Mouse (Mus musculus) heart, embryonic 14.5 days (tissue): ENCODE measurements around the gene Faim. TPM values are rescaled to one million over a fixed set of nuclear protein-coding genes. Genes with fewer than 3 reads are reported as not detected.

Experiments used
- ATAC-seq: fragments of 200-750 bp; cut with Nextera tagmentation; 2 replicates; pipeline ENCODE4 v1.8.0; 2017; ENCODE audit warnings: low read depth, moderate TSS enrichment; ENCODE audit not compliant: insufficient number of reproducible peaks, insufficient read depth, low FRiP score
- H3K27ac ChIP-seq, 2 experiments: fragments of 200-500 bp in 1 of 2; fragments of 300-500 bp in 1 of 2; sonication (generic) in 1 of 2; replicated peaks in 1 of 2; 2 replicates each; pipeline ENCODE4 v1.5.1; 2012 to 2014; ENCODE audit warnings: low read depth in 2 of 2, low read length in 2 of 2, control low read depth in 1 of 2, mild to moderate bottlenecking in 1 of 2, mixed read lengths in 1 of 2; ENCODE audit not compliant: control insufficient read depth in 1 of 2, insufficient read depth in 1 of 2
- H3K27me3 ChIP-seq: fragments of 300-500 bp; sonication (generic); 2 replicates; pipeline ENCODE4 v1.6.1; 2014; ENCODE audit warnings: mild to moderate bottlenecking, low read length, control low read depth; ENCODE audit not compliant: control insufficient read depth, insufficient read depth
- H3K36me3 ChIP-seq: fragments of 300-500 bp; sonication (generic); 2 replicates; pipeline ENCODE4 v1.6.1; 2014; ENCODE audit warnings: mild to moderate bottlenecking, control low read depth, low read length, mixed read lengths; ENCODE audit not compliant: control insufficient read depth, insufficient read depth
- H3K4me1 ChIP-seq, 2 experiments: fragments of 200-500 bp in 1 of 2; fragments of 300-500 bp in 1 of 2; sonication (generic) in 1 of 2; 2 replicates each; pipeline ENCODE4 v1.6.1; 2012 to 2014; ENCODE audit warnings: low read length in 2 of 2, control low read depth in 1 of 2, mixed read lengths in 1 of 2; ENCODE audit not compliant: control insufficient read depth in 2 of 2, insufficient read depth in 2 of 2
- H3K4me2 ChIP-seq: fragments of 300-500 bp; sonication (generic); 2 replicates; pipeline ENCODE4 v1.6.1; 2014; ENCODE audit warnings: mild to moderate bottlenecking, low read length
- H3K4me3 ChIP-seq, 2 experiments: fragments of 200-500 bp in 1 of 2; fragments of 300-500 bp in 1 of 2; sonication (generic) in 1 of 2; 2 replicates each; pipeline ENCODE4 v1.5.1; 2012 to 2014; ENCODE audit warnings: low read length in 2 of 2, mild to moderate bottlenecking in 2 of 2, control low read depth in 1 of 2, low read depth in 1 of 2, moderate library complexity in 1 of 2; ENCODE audit not compliant: control insufficient read depth in 1 of 2, insufficient read depth in 1 of 2
- H3K9ac ChIP-seq: fragments of 300-500 bp; sonication (generic); 2 replicates; pipeline ENCODE4 v1.6.1; 2014; ENCODE audit warnings: mild to moderate bottlenecking, low read length
- H3K9me3 ChIP-seq: fragments of 300-500 bp; sonication (generic); 2 replicates; pipeline ENCODE4 v1.6.1; 2016; ENCODE audit warnings: low read length, control low read depth; ENCODE audit not compliant: control insufficient read depth
- WGBS: fragments of 180-500 bp; shearing (Covaris S2); extraction: QIAGEN DNeasy Blood & Tissue Kit; methylation state at CpG from one replicate; pipeline ENCODE4 v1.1.7; 2014; 5-methylcytosine and 5-hydroxymethylcytosine counted together
- polyA plus RNA-seq: library from polyadenylated mRNA; unstranded; fragments of >200 nt; fragmentation: Nextera tagmentation; extraction: Ambion mirVana; gene quantifications from 2 replicates; pipeline ENCODE4 v1.2.1, GENCODE M21; 2014

The Faim gene
- polyA plus RNA-seq, 1 experiment from 2014 or later, result 32.3 TPM

DNA sequence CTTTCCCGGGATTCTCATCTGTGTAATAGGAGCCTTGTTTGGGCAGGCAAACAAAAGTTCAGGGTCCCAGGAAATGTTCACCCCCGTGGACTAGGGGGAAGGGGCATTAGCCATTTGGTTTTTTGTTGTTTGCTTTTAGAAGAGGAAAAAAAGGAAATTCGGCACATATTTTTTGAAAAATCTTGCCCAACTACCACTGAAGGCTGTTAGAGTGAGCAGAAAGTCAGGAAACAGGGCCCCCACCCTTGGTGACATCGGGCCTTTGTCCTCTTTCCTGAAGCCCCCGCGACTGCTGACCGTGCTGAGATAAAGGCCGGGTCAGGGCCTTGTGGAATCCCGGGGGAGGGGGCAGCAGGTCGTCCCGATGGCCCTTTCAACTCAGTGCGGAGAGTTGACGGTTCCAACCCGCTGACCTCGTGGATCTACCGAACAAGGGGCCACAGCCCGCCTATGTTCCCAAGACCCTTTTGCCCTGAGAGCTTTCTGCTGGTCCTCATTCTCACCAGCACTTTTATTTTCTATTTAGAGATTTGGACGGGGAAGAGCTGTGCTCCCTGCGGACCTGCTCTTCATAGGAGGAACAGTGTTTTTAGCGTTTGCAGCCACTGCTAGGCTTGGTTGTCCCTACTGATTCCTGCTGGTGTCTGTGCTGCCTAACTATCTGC, 23.6 kb upstream of the Faim start:
- Histone ChIP-seq H3K4me1 (peaks cover 0 to 2% of the 10 kb centered on the region in 2 experiments; a peak in 1 of 4 replicates), H3K27ac (no peak overlapping the region), H3K36me3 (no peaks in the 10 kb centered on the region), H3K9ac (no peak overlapping the region), H3K4me3 (no peak overlapping the region), H3K9me3 (no peaks in the 10 kb centered on the region), H3K4me2 (no peak overlapping the region), H3K27me3 (peaks cover 91% of the 10 kb centered on the region)
- ATAC-seq, result no peak
- 2% methylated on average over 20 of the region's 20 CpGs for WGBS

DNA sequence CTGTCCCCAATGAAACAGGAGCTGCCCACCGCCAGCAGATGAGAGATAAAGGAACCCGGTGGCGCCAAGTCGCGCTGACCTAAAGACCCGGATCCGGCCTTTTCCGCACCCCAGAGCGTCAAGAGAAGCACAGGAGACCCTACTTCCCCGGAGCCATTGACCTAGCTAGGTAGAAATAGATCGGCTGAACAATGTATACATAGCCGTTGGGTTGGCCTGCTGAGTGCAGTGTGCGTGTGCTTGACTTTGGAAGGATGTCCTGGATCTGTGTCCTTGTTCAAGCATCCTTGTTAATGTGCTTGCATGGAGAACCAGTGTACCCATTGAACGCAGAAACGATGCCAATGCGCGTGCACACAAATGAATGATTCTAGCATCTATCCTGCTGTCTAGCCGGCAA, 22.5 kb upstream of the Faim start:
- Histone ChIP-seq H3K36me3 (no peaks in the 10 kb centered on the region), H3K9me3 (no peaks in the 10 kb centered on the region), H3K4me2 (no peak overlapping the region), H3K9ac (no peak overlapping the region), H3K27ac (no peak overlapping the region), H3K4me3 (no peak overlapping the region), H3K27me3 (peaks cover 88% of the 10 kb centered on the region), H3K4me1 (peaks cover 0 to 2% of the 10 kb centered on the region in 2 experiments; a peak in 1 of 4 replicates)
- no peak for ATAC-seq
- WGBS, result 8% methylated on average over 18 of the region's 18 CpGs

DNA sequence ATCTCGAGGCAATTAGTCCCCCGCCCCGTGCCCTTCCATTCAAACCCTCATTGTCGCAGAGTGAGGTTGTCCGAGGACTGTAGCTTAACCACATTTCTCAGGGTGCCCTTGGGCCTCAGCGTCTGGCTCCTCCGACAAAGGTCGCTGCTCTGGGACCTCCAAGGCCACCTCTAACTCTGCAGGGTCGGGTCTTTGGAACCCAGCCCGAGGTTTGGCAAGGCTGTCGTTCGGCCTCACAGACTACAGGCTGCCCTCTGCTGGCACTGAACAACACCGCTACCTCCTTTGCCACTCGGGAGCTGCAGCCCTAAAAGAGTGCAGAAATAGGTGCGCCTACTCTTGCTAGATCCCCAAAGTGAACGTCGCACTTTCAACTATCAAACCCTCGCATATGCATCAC, 21.1 kb upstream of the Faim start:
- no peak for ATAC-seq
- H3K4me1 ChIP-seq, result peaks cover 0 to 2% of the 10 kb centered on the region in 2 experiments; a peak in 1 of 4 replicates
- H3K4me2 ChIP-seq, result no peak overlapping the region
- no peak overlapping the region for H3K9ac ChIP-seq
- H3K27ac ChIP-seq, result no peak overlapping the region
- H3K36me3 ChIP-seq, result no peaks in the 10 kb centered on the region
- peaks cover 85% of the 10 kb centered on the region for H3K27me3 ChIP-seq
- WGBS, result under 1% methylated on average over 18 of the region's 18 CpGs
- peak overlapping the region in 1 of 2 experiments; percentile 14; a peak in 1 of 4 replicates for H3K4me3 ChIP-seq
- H3K9me3 ChIP-seq, result no peaks in the 10 kb centered on the region

DNA sequence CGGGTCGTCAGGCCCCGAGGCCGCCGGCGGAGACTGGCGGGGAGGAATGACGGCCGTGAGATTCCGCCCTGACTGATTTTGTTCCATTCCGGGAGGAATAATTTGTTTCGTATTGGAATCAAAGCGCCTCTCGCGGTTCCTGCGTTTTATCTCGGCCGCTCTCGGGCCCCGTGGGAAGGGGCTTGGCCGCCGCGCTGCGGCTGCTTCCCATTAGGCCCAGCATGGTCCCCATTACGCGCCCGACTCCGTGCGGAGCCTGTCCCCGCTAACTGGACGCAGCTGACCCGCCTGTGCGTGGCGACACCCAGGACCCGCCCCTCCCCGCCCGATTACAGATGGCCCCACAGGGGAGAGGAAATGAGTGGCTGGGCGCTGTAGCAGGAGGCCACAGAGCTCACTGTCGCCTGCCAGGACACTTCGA, 13.1 kb upstream of the Faim start:
- Histone ChIP-seq H3K4me1 (peaks cover 4 to 8% of the 10 kb centered on the region in 2 experiments; a peak in 2 of 4 replicates), H3K27me3 (peaks cover 85% of the 10 kb centered on the region), H3K4me2 (peak overlapping the region; percentile 82), H3K9me3 (peaks cover 4% of the 10 kb centered on the region; the same call in 1 of the 2 replicates), H3K36me3 (no peaks in the 10 kb centered on the region), H3K27ac (no peak overlapping the region), H3K4me3 (peak overlapping the region; percentile 43 to 44), H3K9ac (peak overlapping the region; percentile 51)
- no peak for ATAC-seq
- under 1% methylated on average over 40 of the region's 40 CpGs for WGBS

GRCm38 (mm10) chr9:98973561-98973960, 12.6 kb upstream of the Faim start:
- Histone ChIP-seq H3K27ac (no peak overlapping the region), H3K36me3 (no peaks in the 10 kb centered on the region), H3K9me3 (peaks cover 4% of the 10 kb centered on the region; the same call in 1 of the 2 replicates), H3K4me2 (peak overlapping the region; percentile 82), H3K27me3 (peaks cover 84% of the 10 kb centered on the region), H3K4me1 (peaks cover 4 to 8% of the 10 kb centered on the region in 2 experiments; a peak in 2 of 4 replicates), H3K9ac (peak overlapping the region; percentile 51; the same call in 1 of the 2 replicates), H3K4me3 (peak overlapping the region; percentile 43 to 44; a peak in 3 of 4 replicates)
- 8% methylated on average over 7 of the region's 7 CpGs for WGBS
- ATAC-seq, result no peak

DNA sequence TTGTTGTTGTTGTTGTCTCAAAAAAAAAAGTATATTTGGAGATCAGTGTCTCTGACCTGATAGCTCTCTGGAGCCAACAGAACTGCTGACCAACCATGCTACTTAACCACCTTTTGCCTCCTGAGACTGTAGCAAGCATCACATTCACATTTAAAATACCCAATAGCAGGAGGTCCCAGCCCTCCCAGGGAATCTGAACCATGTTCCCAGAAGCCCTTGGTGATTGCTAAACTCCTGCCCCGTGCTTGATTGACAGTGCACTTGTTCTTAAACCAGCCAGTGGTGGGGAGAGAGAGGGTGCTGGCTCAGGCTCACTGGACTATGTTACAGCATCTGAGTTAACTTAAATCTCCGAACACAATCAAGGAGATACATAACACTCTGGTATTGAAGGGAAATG, 11.3 kb upstream of the Faim start:
- Histone ChIP-seq H3K4me3 (no peak overlapping the region), H3K4me2 (no peak overlapping the region), H3K4me1 (peaks cover 7 to 8% of the 10 kb centered on the region in 2 experiments; a peak in 3 of 4 replicates), H3K27ac (no peak overlapping the region), H3K9me3 (peaks cover 4% of the 10 kb centered on the region; the same call in 1 of the 2 replicates), H3K36me3 (no peaks in the 10 kb centered on the region), H3K27me3 (peaks cover 78% of the 10 kb centered on the region), H3K9ac (no peak overlapping the region)
- WGBS, result 38% methylated on average over 2 of the region's 2 CpGs
- ATAC-seq, result no peak

GRCm38 (mm10) chr9:98976081-98976480, 10.1 kb upstream of the Faim start:
- H3K4me1 ChIP-seq, result peaks cover 7 to 8% of the 10 kb centered on the region in 2 experiments; a peak in 3 of 4 replicates
- no peak overlapping the region for H3K4me2 ChIP-seq
- no peaks in the 10 kb centered on the region for H3K36me3 ChIP-seq
- H3K4me3 ChIP-seq, result no peak overlapping the region
- H3K27ac ChIP-seq, result no peak overlapping the region
- WGBS, result 85% methylated on average over 1 of the region's 1 CpGs
- H3K9ac ChIP-seq, result no peak overlapping the region
- no peaks in the 10 kb centered on the region for H3K9me3 ChIP-seq
- no peak for ATAC-seq
- peaks cover 67% of the 10 kb centered on the region for H3K27me3 ChIP-seq
